Mouse (Mus musculus) ovary, postnatal 10 days (tissue): ENCODE results near the gene Tspan33.
"Not testable (repeated sequence)": the region's sequence is repeated elsewhere in the genome, so short reads cannot be mapped to it uniquely, and the experiment has no call there.

ENCODE experiments used
- DNase-seq: peaks from one replicate; pipeline ENCODE4 v3.0.0; 2022; ENCODE audit warnings: low spot score

Tspan33 gene

DNA sequence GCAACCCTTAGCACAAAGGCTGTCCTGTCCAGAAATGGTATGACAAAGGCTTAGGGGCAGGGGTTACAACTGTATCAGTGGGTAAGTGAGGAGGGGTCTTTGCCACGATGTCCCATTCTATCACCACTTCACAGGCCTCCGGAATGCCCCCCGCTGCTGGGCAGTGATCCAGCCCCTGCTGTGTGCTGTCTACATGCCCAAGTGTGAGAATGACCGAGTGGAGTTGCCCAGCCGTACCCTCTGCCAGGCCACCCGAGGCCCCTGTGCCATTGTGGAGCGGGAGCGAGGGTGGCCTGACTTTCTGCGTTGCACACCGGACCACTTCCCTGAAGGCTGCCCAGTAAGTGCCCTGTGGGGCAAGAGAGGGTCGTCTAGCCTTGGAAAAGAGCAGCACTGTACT, 59.3 kb downstream of the Tspan33 start:
- DNase-seq: no peak

DNA sequence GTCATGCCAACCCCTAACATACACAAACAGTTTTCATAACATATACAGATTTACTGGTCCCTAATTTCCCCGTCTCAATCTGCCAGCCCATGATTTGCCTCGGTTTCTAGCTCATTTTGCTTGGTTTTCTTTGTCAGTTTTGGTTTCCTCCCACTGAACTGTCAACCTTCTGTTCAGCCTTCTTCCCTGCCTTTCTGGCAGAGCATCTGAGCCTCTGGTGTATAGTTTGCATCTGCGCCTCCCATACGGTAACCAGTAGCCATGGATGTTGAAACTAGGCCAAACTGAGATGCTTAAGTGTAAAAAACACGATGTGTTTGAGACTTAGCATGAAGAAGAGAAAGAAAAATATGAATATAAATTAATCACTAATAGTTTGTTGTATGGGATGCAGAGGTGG, 62.0 kb downstream of the Tspan33 start:
- DNase-seq: no peak

DNA sequence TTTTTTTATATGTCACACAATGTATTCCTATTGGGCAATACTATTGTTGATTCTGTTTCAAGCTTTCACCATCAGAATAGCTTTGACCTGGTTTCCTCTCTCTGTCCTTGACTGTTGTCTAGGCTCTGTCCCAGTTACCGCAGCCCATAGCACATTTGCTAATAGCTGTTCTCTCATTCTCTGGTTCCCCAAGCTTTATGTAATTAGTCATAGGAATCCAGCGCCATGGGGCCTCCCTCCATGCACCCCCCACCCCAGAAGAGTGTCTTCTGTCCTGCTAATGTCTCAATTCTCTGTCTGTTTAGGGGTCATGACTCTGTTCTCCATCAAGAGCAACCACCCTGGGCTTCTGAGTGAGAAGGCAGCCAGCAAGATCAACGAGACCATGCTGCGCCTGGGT, 62.5 kb downstream of the Tspan33 start:
- no peak for DNase-seq

DNA sequence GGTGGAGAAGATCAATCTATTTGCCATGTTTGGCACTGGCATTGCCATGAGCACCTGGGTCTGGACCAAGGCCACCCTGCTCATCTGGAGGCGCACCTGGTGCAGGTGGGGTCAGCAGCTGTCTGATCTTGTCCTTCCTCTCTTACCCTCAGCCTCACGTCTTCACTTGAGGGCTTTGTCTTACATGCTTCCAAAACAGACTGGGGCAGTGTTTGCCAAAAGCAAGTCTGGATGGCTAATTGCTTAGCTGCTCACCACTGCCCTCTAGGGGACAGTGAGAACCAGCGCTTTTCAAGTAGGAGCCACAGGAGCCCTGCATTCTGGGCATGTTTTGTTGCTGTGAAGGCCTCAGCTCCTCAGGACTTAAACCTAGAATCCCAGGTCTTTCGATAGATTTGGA, 64.4 kb downstream of the Tspan33 start:
- no peak for DNase-seq

DNA sequence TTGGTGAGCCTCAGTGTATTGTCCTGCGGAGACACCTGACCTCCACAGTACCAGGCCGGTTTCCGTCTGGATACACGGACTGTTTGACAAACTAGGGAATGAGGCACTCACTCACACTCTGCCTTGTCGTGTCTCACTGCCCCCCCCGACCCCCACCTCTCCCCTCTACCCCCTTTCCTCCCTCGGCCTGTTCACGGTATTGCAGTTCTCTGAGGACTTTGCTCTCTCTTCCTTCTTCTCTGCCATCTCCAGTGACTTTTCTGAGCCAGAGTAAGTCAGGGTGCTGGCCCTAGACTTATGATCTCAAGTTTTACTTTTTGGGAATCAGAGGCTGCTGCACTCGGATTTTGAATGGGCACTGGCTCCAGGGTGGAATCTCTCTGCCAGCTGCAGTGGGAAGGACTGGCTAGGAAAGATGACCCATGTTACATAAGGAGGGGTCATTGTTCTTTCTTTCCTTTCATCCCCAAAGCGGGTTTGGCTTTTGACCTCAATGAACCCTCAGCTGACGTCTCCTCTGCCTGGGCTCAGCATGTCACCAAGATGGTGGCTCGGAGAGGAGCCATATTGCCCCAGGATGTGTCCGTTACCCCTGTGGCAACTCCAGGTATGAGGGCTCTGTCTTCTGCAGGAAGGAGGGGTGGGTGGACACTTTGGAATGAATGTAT, 65.1 kb downstream of the Tspan33 start:
- no peak for DNase-seq

DNA sequence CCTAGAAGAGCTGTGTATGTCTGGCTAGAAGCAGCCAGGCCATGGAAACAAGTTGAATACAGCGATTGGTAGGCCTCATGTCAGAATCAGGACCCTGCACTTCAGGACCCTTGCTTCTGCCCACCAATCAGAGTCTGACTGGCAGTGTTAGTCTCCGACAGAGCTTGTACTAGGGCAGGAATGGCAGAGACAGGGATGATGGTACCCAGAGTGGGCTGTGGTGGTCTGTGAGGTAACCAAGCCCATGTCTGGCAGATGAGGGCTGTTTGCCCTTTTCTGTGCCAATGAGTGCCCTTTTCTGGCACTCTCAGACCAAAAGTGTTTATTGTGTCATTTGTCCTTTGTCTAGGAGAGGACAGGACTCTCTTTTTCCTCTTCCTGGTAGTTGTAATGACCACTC, 66.4 kb downstream of the Tspan33 start:
- DNase-seq: not testable (repeated sequence)

DNA sequence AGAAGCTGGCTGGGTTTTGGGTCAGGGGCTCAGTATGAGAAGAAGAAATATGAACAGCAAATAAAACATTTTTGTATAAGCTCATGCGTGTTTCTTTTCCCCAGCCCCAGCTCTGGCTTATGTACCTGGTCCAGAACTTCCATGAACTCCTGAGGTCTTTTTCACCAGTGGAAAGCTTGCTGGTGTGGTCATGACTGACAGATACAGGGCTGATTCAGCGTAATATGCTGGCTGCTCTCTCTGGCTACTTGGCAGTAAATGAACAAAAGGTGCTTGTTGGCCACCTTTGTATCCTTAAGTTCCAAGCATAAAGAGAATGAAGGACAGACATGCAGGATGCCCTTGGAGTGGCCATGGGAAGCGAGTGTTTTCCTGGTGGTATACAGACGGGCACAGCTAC, 67.3 kb downstream of the Tspan33 start:
- DNase-seq: no peak

DNA sequence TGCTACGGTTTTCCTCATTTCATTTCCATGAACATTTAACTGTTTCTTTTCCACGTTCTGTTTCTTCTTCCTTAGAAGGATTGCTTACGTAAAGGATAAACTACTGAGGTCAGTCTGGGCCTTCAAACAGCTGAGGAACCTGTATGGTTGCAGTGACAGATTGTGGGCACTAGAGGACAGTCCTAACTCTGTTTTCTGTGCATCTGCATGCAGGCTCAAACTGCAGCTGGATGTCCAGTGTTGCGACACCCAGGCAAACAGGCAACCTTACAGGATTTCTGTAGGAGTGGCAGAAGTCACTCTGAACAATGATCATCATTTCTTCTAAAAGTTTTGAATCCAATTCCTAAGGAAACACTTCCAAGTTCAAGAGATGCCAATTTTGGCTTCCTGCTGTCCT, 68.5 kb downstream of the Tspan33 start:
- no peak for DNase-seq

DNA sequence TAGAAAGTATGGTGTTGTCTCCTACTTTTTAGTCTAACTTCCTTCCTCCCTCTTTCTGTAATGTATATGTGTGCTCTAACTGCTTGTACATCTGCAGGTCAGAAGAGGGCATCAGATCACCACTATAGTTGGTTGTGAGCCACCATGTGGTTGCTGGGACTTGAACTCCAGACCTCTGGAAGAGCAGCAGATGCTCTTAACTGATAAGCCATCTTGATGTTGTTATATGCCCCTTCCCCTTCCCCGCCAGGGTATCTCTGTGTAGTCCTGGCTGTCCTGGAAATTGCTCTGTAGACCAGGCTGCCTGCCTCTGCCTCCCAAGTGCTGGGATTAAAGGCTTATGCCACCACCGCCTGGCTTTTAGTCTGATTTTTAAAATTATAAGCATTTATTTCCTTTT, 72.9 kb downstream of the Tspan33 start:
- no peak for DNase-seq
